Mouse (Mus musculus) intestine, postnatal 0 days (tissue): ENCODE results near the gene Gm6763. TPM values are rescaled to one million over a fixed set of nuclear protein-coding genes. Genes with fewer than 3 reads are reported as not detected.

Experiments
- polyA plus RNA-seq: library from polyadenylated mRNA; unstranded; fragments of >200 nt; fragmentation: Nextera tagmentation; extraction: Ambion mirVana; gene quantifications from 2 replicates; pipeline ENCODE4 v1.2.1, GENCODE M21; 2015

Gene Gm6763
- polyA plus RNA-seq, 1 experiment from 2014 or later, result not detected

Other genes starting within 250 kb of the Gm6763 start
- gene Gm21293, start 8.5 kb upstream of the Gm6763 start, polyA plus RNA-seq, result not detected in 2 replicates
- gene Gm8764, start 8.5 kb downstream of the Gm6763 start, polyA plus RNA-seq, result not detected in 2 replicates
- gene Gm21304, start 17.0 kb downstream of the Gm6763 start, polyA plus RNA-seq, result not detected in 2 replicates
- gene Gm21312, start 25.5 kb downstream of the Gm6763 start, polyA plus RNA-seq, result not detected in 2 replicates
- gene Gm20765, start 34.0 kb downstream of the Gm6763 start, polyA plus RNA-seq, result not detected in 2 replicates
- not detected in 2 replicates for gene Gm4340, start 42.5 kb downstream of the Gm6763 start, polyA plus RNA-seq